Mouse (Mus musculus) ES-Bruce4 (cell line): ENCODE data around the gene Pkn1.

Source experiments
- CTCF ChIP-seq: IDR thresholded peaks from one replicate; pipeline ENCODE4 v1.8.1; 2011; ENCODE audit warnings: low read depth, low read length
- POLR2A ChIP-seq: IDR thresholded peaks from one replicate; pipeline ENCODE4 v1.8.1; 2011; ENCODE audit warnings: low read length; ENCODE audit not compliant: insufficient read depth

DNA sequence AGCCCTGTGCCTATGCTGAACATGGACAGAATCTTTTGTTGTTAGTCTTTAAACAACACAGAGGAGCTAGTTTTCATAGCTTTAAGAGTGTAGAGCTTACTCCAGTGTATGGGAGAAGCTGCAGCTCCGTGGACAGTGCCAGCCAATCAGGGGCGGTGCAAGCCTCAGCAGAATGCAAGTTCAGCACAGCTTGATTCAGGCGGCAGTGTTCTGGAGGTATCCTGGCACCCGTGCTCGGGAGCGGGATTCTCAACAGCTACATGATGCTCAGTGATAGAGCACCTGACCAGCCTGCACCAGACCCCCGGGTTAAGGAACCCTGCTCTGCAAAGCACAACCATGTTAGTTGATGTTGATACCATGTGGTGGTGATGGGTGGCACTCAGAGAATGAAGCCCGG, 38.4 kb downstream of the Pkn1 start:
- no peak for TF ChIP-seq CTCF
- no peak for TF ChIP-seq POLR2A
